Mouse (Mus musculus) lung, embryonic 16.5 days (tissue): ENCODE measurements around the gene Sned1. TPM values are rescaled to one million over a fixed set of nuclear protein-coding genes. Genes with fewer than 3 reads are reported as not detected.

ENCODE experiments used
- ATAC-seq: fragments of 200-750 bp; cut with Nextera tagmentation; 2 replicates; pipeline ENCODE4 v1.8.0; 2017; ENCODE audit warnings: low read depth, mild to moderate bottlenecking, moderate library complexity
- H3K27ac ChIP-seq: fragments of 300-500 bp; sonication (generic); 2 replicates; pipeline ENCODE4 v1.5.1; 2014; ENCODE audit warnings: mild to moderate bottlenecking, control low read depth, low read length
- H3K27me3 ChIP-seq: fragments of 300-500 bp; sonication (generic); 2 replicates; pipeline ENCODE4 v1.6.1; 2014; ENCODE audit warnings: low read depth, low read length, mixed read lengths; ENCODE audit not compliant: control insufficient read depth, insufficient read depth
- H3K36me3 ChIP-seq: fragments of 300-500 bp; sonication (generic); 2 replicates; pipeline ENCODE4 v1.6.1; 2014; ENCODE audit warnings: low read length; ENCODE audit not compliant: control insufficient read depth, insufficient read depth
- H3K4me1 ChIP-seq: fragments of 300-500 bp; sonication (generic); replicated peaks from 2 replicates; pipeline ENCODE4 v1.6.1; 2014; ENCODE audit warnings: low read length, mixed read lengths; ENCODE audit not compliant: control insufficient read depth, insufficient read depth
- H3K4me2 ChIP-seq: fragments of 300-500 bp; sonication (generic); 2 replicates; pipeline ENCODE4 v1.6.1; 2014; ENCODE audit warnings: low read depth, low read length, control low read depth
- H3K4me3 ChIP-seq: fragments of 300-500 bp; sonication (generic); 2 replicates; pipeline ENCODE4 v1.5.1; 2014; ENCODE audit warnings: mild to moderate bottlenecking, low read length, control low read depth
- H3K9ac ChIP-seq: fragments of 300-500 bp; sonication (generic); 2 replicates; pipeline ENCODE4 v1.6.1; 2014; ENCODE audit warnings: low read length, control low read depth
- H3K9me3 ChIP-seq: fragments of 300-500 bp; sonication (generic); 2 replicates; pipeline ENCODE4 v1.6.1; 2016; ENCODE audit warnings: low read length; ENCODE audit not compliant: control insufficient read depth
- WGBS: fragments of 180-500 bp; shearing (Covaris S2); extraction: QIAGEN DNeasy Blood & Tissue Kit; methylation state at CpG from one replicate; pipeline ENCODE4 v1.1.7; 2014; 5-methylcytosine and 5-hydroxymethylcytosine counted together
- polyA plus RNA-seq: library from polyadenylated mRNA; unstranded; fragments of >200 nt; fragmentation: Nextera tagmentation; extraction: Ambion mirVana; gene quantifications from 2 replicates; pipeline ENCODE4 v1.2.1, GENCODE M21; 2015

Gene Sned1
- polyA plus RNA-seq, 1 experiment from 2014 or later, result 20.2 TPM

GRCm38 (mm10) chr1:93211019-93211418 lies 24.6 kb upstream of the Sned1 start:
- Histone ChIP-seq H3K4me3 (no peak overlapping the region), H3K36me3 (no peaks in the 10 kb centered on the region), H3K9ac (no peak overlapping the region), H3K9me3 (no peaks in the 10 kb centered on the region), H3K27ac (peak overlapping the region; percentile 94), H3K27me3 (no peaks in the 10 kb centered on the region), H3K4me2 (peak overlapping the region; percentile 36; the same call in 1 of the 2 replicates), H3K4me1 (peaks cover 40% of the 10 kb centered on the region)
- WGBS, result 62% methylated on average over 11 of the region's 11 CpGs
- peak; percentile 3; the same call in 1 of the 2 replicates for ATAC-seq

- ATAC-seq, result peak; percentile 59
- H3K4me3 ChIP-seq, result no peak overlapping the region
- no peaks in the 10 kb centered on the region for H3K36me3 ChIP-seq
- no peak overlapping the region for H3K4me2 ChIP-seq
- H3K27ac ChIP-seq, result peak overlapping the region; percentile 94
- H3K4me1 ChIP-seq, result peaks cover 38% of the 10 kb centered on the region
- WGBS, result 31% methylated on average over 10 of the region's 10 CpGs
- H3K9ac ChIP-seq, result no peak overlapping the region
- H3K9me3 ChIP-seq, result no peaks in the 10 kb centered on the region
- H3K27me3 ChIP-seq, result no peaks in the 10 kb centered on the region
These were observed 24.0 kb upstream of the Sned1 start for GRCm38 (mm10) chr1:93211549-93212220.

DNA sequence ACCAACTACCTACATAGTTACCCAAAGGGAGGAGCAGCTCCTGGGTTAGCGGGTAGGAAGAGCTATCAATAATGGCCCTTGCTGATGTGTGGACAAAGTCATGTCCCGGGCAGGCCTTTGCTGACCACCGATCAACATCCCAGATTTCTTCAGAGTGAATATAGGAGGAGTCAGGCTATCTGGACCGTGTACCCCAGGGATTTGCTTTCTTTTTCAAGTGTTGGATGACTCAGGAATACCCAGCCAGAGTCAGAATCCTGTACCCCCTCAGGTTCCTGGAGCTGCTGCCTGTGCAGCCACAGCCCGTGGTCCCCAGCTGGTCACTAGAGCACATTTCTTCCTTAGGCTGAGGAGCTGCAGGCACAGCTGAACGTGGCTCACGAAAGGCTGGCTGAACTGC lies 23.2 kb upstream of the Sned1 start:
- no peak overlapping the region for H3K4me2 ChIP-seq
- no peaks in the 10 kb centered on the region for H3K36me3 ChIP-seq
- no peaks in the 10 kb centered on the region for H3K27me3 ChIP-seq
- H3K9me3 ChIP-seq, result no peaks in the 10 kb centered on the region
- peak overlapping the region; percentile 94 for H3K27ac ChIP-seq
- H3K4me1 ChIP-seq, result peaks cover 46% of the 10 kb centered on the region
- no peak for ATAC-seq
- WGBS, result 68% methylated on average over 7 of the region's 7 CpGs
- no peak overlapping the region for H3K4me3 ChIP-seq
- H3K9ac ChIP-seq, result no peak overlapping the region

DNA sequence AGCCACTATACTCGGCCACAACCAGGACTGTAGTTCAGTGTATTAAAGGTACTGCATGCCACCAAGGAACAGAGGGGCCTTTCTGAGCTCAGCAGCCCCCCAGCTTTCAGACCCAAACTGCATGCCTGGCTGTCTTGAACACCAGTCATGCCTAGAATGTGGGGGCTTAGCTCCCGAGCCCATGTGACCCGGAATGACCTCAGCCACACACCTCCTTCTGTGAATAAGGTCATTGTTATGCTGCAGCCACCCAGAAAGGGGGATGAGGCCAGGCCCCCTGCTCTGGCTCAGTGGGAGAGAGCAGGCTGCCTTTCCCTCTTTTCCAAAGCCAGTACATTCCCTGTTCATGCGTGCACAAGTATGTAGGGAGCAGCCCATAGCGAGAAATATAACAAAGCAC lies 21.0 kb upstream of the Sned1 start:
- no peak overlapping the region for H3K4me3 ChIP-seq
- no peak overlapping the region for H3K9ac ChIP-seq
- peaks cover 40% of the 10 kb centered on the region for H3K4me1 ChIP-seq
- H3K36me3 ChIP-seq, result no peaks in the 10 kb centered on the region
- H3K9me3 ChIP-seq, result no peaks in the 10 kb centered on the region
- ATAC-seq, result no peak
- no peaks in the 10 kb centered on the region for H3K27me3 ChIP-seq
- no peak overlapping the region for H3K27ac ChIP-seq
- H3K4me2 ChIP-seq, result no peak overlapping the region
- WGBS, result 56% methylated on average over 5 of the region's 5 CpGs

DNA sequence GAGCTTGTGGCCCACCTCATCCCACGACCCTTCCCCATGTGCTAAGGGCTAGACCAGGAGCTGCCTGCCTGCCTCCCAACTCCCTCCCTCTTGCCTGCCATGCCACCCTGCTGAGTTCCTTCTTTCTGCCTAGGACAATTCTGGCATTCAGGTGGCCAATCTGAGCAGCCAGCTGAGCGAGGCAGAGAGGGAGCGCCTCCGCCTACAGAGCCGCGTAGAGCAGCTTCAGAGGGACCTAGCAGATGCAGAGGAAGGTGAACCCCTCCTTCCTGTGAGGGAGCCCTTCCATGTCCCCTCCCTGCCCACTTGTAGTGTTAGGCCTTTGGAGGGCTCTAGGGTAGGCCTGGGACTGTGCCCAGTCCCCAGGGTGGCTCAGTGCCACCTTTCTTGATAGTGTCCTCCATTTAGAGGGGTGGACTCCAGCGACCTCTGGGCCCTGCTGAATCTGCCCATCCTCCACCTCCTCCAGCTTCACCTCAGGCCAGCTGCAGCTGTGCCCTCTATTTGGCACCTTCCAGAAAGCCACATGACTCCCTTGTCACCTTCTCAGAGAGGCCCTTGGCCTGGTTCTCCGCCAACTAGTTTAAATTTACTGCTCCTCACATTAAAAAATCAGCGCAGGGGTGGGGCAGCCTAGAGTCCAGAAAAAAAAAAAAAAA lies 18.7 kb upstream of the Sned1 start:
- no peak overlapping the region for H3K4me3 ChIP-seq
- H3K9me3 ChIP-seq, result no peaks in the 10 kb centered on the region
- 65% methylated on average over 9 of the region's 9 CpGs for WGBS
- no peak overlapping the region for H3K4me2 ChIP-seq
- peaks cover 17% of the 10 kb centered on the region for H3K4me1 ChIP-seq
- no peak overlapping the region for H3K9ac ChIP-seq
- ATAC-seq, result peak; percentile 30; the same call in 1 of the 2 replicates
- H3K27me3 ChIP-seq, result no peaks in the 10 kb centered on the region
- no peaks in the 10 kb centered on the region for H3K36me3 ChIP-seq
- H3K27ac ChIP-seq, result peak overlapping the region; percentile 15; the same call in 1 of the 2 replicates

DNA sequence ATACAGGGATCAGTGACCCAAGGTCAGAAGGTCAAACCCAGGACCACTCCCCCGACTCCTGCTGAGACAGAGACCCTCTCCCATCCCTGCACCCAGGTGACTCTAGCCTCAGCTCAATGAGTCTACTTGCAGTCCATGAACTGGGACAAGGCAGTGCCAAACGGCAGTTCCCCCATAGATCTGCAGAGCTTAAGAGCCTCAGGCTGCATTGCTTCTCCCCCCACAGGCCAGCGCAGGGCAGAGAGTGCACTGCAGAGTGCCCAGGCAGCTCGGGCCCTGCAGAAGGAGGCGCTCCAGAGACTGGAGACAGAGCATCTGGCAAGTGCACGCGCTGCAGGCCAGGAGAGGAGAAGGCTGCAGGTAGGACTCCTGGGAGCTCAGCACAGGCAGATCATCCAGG lies 18.1 kb upstream of the Sned1 start:
- no peaks in the 10 kb centered on the region for H3K9me3 ChIP-seq
- H3K4me3 ChIP-seq, result no peak overlapping the region
- no peak overlapping the region for H3K9ac ChIP-seq
- no peak overlapping the region for H3K4me2 ChIP-seq
- no peaks in the 10 kb centered on the region for H3K27me3 ChIP-seq
- peaks cover 11% of the 10 kb centered on the region for H3K4me1 ChIP-seq
- 58% methylated on average over 7 of the region's 7 CpGs for WGBS
- 0 out of 2 replicates have a peak, but pooled peaks have one; percentile 4 for ATAC-seq
- H3K36me3 ChIP-seq, result no peaks in the 10 kb centered on the region
- no peak overlapping the region for H3K27ac ChIP-seq

DNA sequence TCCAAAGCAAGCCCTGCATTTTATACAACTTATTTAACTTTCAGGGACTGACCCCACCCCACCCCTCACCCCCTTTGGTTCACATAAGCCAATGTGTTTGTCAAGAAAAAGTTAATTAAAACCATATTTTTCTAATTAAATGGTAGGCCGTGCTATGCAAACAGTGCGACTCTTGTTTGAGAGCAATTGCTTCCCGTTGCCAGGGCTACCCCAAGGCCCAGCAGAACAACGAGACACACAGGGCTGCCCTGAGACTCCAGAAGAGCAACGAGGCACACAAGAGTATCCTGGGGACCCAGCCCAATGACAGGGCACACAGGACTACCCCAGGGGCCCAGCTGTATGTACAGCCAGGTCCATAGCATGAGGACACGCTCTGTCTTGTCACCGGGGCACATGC lies 14.9 kb upstream of the Sned1 start:
- no peak overlapping the region for H3K27ac ChIP-seq
- no peak overlapping the region for H3K9ac ChIP-seq
- ATAC-seq, result no peak

GRCm38 (mm10) chr1:93223972-93224371 lies 11.7 kb upstream of the Sned1 start:
- Histone ChIP-seq H3K4me1 (peaks cover 12% of the 10 kb centered on the region), H3K27ac (no peak overlapping the region), H3K36me3 (no peaks in the 10 kb centered on the region), H3K27me3 (no peaks in the 10 kb centered on the region), H3K9me3 (no peaks in the 10 kb centered on the region), H3K4me2 (no peak overlapping the region), H3K9ac (no peak overlapping the region), H3K4me3 (no peak overlapping the region)
- 13% methylated on average over 18 of the region's 18 CpGs for WGBS
- peak; percentile 25; the same call in 1 of the 2 replicates for ATAC-seq

More for the DNA sequence above, 14.9 kb upstream of the Sned1 start:
- WGBS, result 67% methylated on average over 7 of the region's 7 CpGs
- Histone ChIP-seq H3K4me3 (no peak overlapping the region), H3K4me1 (peaks cover 15% of the 10 kb centered on the region), H3K4me2 (no peak overlapping the region), H3K9me3 (no peaks in the 10 kb centered on the region), H3K36me3 (no peaks in the 10 kb centered on the region), H3K27me3 (no peaks in the 10 kb centered on the region)

DNA sequence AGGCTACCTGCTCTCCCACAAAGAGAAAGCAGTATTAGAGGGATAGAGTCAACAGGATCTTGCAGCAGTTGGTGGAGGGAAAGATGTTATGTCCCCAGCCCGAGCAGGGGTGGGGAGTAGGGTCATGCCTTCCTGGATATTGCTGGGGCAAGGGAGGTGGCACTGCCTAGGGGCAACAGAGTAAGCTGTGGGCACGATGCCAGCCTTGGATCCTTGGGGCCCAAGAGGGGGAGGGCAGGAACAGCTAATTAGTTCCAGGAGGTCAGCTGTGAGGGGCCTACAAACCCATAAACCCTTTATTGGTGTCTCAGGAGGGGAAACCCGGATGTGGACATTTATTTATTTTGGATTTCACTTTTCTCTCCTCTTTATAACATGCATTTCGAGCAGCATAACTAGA lies 10.4 kb upstream of the Sned1 start:
- Histone ChIP-seq H3K4me1 (peaks cover 21% of the 10 kb centered on the region), H3K4me3 (no peak overlapping the region), H3K36me3 (no peaks in the 10 kb centered on the region), H3K27me3 (no peaks in the 10 kb centered on the region), H3K9me3 (no peaks in the 10 kb centered on the region), H3K4me2 (no peak overlapping the region), H3K9ac (no peak overlapping the region), H3K27ac (no peak overlapping the region; the same call in 1 of the 2 replicates)
- 31% methylated on average over 4 of the region's 4 CpGs for WGBS
- no peak for ATAC-seq
